Mouse (Mus musculus) brain, embryonic 14.5 days (tissue): ENCODE results near the gene 2610528A11Rik.

ENCODE experiments used
- CTCF ChIP-seq: fragments of 200-500 bp; IDR thresholded peaks from 2 replicates; pipeline ENCODE4 v1.5.1; 2012; ENCODE audit warnings: inconsistent platforms, mild to moderate bottlenecking, moderate library complexity, borderline replicate concordance; ENCODE audit not compliant: insufficient read depth, insufficient read length; ENCODE audit errors: extremely low read depth
- POLR2A ChIP-seq: fragments of 200-500 bp; IDR thresholded peaks from 2 replicates; pipeline ENCODE4 v1.6.1; 2012; ENCODE audit warnings: mild to moderate bottlenecking, inconsistent platforms, borderline replicate concordance; ENCODE audit not compliant: poor library complexity, insufficient read depth, insufficient read length, severe bottlenecking; ENCODE audit errors: extremely low read depth

DNA sequence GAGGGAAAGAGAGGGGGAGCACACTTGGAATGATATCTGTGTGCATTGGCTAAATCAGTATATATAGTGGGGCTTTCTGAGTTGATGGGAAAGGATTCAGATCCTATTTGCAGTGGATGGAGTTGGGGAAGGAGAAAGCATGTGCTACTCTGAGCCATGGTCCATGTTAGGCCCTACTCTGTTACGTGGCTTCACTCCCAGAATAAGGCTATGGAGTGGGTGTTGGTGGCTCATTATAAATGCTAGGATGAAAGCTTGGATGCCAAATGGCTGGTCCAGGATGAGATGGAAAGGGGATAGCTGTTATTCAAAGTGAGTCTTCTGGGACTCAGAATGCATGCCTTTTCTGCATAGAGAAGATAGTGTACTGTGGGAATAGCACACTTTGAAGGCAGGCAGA, 33.1 kb downstream of the 2610528A11Rik start:
- TF ChIP-seq POLR2A: no peak
- TF ChIP-seq CTCF: no peak
